Mouse (Mus musculus) adrenal gland (tissue): ENCODE measurements around the gene Slit2.

ENCODE experiments used
- intact Hi-C: fragments of 180-260 bp; cut with DNase I; formaldehyde crosslinking; loops from one replicate; pipeline ENCODE4 v1.15.1; 2025

Gene Slit2

DNA sequence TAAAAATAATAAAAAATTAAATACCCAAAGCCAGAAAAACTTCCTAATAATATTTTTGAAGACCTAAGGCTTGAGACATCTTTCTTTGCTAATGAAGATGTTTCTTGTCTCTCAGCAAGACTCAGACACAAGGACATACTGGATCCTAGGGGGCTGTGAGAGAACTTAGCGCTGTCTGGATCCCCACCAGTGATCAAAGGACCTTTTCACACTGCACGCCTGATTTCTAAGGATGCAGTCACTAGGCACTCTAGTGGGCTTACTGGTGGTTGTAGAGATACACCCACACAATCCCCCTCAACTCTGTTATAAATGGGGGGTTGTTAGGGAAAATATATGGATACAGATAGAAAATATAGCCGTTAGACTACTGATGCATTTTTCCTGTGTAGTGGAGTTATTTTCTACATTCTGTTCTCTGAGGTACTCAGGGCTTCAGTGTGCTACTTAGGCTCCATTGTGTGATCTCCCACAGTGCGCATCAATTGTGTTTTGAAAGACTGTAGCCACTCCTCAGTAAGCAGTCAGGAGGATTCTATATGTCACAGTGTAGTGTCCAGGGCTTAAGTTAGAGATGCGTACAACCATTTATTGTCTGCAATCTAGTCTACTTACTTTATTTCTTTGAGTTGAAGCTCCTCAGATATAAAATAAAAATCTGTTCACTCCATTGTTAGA, 67.8 kb downstream of the Slit2 start:
- intact Hi-C loops: no loop called here

DNA sequence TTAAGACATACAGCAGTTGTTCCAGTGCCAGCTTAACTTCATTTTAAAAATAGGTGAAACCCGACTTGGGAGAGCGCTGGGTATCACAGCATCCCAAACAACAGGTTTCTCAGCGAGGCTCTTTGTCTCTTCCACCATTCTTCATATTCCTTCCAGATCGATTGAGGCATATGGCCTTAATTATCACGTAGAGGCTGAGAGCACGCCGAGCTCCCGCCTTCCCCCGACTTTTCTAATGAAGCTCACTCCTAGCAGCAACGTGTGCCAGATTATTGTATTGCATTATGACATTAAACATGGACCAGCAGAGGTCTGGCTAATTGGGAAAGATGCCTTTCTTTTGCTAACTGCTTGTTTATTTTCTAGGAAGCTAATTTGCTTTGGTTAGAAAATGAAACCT, 75.7 kb downstream of the Slit2 start:
- intact Hi-C loops: no loop called here

DNA sequence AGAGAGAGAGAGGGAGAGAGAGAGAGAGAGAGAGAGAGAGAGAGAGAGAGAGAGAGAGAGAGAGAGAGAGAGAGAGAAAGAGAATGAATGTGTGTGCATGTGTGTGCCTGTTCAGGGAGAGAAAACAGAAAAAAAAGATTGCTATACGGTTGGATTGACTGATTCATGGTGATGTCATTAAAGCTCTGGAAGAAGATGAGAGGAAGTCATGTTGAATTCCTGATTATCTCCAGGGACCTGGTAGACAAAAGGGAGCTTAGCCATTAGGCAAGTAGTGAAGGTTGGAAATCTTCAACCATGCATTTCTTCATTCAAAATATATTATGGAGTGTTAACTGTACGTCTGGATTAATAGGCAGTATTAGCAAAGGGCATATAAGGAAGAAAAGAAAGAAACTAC, 77.8 kb downstream of the Slit2 start:
- intact Hi-C loops: no loop called here

DNA sequence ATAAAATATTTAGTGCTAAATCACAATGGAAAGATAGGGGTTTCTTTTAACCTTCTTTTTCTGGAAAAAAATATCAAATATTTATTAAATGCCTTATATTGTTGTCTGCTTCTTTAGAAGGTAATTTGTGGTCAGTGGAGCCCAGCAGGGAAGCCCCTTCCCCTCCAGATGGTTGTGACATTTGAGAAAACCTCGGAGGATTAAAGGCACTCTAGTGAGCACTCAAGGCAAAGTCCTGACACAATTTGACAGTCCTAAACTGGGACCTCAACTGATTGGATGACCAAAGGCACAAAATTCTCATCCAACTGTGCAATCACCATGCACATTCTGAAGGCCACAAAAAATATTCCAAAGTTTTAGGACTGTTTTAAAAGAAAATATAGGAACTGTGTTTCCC, 95.8 kb downstream of the Slit2 start:
- intact Hi-C loops: no loop called here

- intact Hi-C loops: no loop called here
Measured at GRCm38 (mm10) chr5:48081223-48081881, 98.4 kb downstream of the Slit2 start.

GRCm38 (mm10) chr5:48113400-48113799, 130.5 kb downstream of the Slit2 start:
- intact Hi-C loops: no loop called here

DNA sequence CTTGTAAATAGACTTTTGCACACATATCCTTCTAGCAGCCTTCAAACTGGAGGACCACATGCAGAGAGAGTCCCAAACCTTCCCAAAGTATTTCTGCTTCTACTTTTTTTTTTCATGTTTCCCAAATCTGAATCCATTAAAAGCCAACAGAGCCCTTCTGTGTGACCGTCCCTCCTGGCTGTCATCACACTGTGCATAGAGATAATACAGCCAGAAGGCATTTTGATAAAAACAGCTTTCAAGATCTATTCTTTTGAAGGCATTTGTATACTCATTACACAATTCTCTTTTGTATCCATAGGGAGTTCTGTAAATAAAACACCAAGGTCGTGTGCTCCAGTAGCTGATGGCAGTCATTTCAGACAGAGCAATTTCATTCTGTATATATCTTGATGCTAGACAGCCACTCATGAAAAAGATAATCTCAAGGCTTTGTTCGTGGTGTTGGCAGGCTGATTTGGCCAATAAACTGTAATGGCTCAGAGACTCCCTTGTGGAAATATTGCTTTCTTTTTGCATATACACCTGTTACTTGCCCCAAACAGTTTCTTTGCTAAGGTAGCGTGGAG, 132.1 kb downstream of the Slit2 start:
- intact Hi-C loops: no loop called here

- intact Hi-C loops: no loop called here
Measured at GRCm38 (mm10) chr5:48122651-48123050, 139.7 kb downstream of the Slit2 start.

- intact Hi-C loops: loop anchor here (5.0 kb wide), 1 partner anchor 221 kb away; no protein-coding TSS in a partner anchor
Measured at GRCm38 (mm10) chr5:48125770-48126423, 143.0 kb downstream of the Slit2 start.

DNA sequence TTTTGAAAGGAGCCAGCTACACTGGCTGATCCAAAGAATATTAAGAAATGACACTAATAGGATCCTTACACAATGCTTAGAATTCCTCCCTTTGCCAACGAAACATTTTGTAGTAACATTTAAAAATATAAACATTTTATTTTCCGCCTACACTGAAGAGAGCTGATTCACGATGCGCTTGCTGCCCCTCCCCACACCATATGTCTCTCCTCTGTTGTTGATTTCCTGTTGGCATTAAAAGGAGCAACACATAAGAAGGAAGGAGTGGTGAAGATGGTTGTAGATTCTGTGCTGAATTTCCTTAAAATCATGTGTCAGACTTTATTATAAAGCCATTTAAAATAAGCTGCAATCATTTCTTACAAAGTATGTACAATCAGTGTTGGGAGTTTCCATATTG, 147.0 kb downstream of the Slit2 start:
- intact Hi-C loops: loop anchor here (5.0 to 10.0 kb wide), 2 partner anchors 217 to 1685 kb away; no protein-coding TSS in a partner anchor

GRCm38 (mm10) chr5:48136571-48136970, 153.6 kb downstream of the Slit2 start:
- intact Hi-C loops: loop anchor here (5.0 to 10.0 kb wide), 2 partner anchors 101 to 1692 kb away; no protein-coding TSS in a partner anchor

DNA sequence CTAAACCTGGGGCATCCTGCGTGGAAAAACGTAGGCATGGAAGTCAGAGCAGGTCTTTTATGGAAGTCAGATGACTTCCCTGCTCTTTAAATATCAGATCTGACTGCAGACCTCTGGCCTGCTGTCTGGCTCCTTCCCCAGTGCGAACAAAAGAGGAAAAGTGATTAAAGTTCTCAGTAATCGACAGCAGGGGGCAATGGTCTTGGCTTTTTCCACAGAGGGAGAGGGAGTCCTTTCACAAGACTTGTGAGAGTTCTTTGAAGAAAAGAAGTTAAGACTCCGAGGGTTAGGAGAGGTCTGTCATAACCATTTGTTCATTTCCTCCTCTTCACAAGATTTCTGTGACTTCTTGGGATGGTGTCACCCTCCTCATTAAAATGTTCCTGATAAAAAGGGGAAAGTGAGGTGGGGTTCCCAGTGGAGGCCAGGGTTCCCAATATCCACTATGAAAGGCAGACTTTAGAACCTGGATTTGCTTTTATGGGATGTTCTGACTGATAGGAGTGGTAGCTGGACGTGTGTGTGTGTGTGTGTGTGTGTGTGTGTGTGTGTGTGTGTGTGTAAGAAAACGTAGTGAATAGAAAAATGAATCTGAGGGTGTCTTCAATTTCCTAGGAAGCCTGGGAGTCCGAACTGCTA, 156.0 kb downstream of the Slit2 start:
- intact Hi-C loops: loop anchor here (5.0 to 10.0 kb wide), 2 partner anchors 98 to 1694 kb away; no protein-coding TSS in a partner anchor

DNA sequence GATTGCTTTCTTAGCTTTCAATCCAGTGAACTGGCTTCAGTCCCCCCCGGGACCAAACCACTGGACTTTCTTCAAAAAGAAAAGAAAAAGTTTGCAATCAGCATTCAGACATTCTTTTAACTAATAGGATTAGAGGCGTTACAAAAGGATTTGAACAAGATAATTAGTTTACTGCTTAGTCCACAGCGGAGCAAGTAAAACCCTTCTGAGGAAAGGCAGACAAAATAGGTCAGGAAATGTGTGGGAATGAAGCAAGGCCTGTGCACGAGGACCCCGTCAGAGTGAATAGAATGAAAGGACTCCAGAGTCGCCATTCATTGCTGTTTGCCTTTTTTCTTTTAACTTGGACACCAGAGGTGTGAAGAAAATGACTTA, 156.5 kb downstream of the Slit2 start:
- intact Hi-C loops: loop anchor here (5.0 to 10.0 kb wide), 2 partner anchors 98 to 1695 kb away; no protein-coding TSS in a partner anchor

- intact Hi-C loops: no loop called here
Measured at GRCm38 (mm10) chr5:48146082-48146481, 163.1 kb downstream of the Slit2 start.

GRCm38 (mm10) chr5:48160829-48161228, 177.9 kb downstream of the Slit2 start:
- intact Hi-C loops: no loop called here

- intact Hi-C loops: no loop called here
Measured at GRCm38 (mm10) chr5:48181646-48182302, 198.8 kb downstream of the Slit2 start.

- intact Hi-C loops: no loop called here
Measured at GRCm38 (mm10) chr5:48184358-48184757, 201.4 kb downstream of the Slit2 start.

DNA sequence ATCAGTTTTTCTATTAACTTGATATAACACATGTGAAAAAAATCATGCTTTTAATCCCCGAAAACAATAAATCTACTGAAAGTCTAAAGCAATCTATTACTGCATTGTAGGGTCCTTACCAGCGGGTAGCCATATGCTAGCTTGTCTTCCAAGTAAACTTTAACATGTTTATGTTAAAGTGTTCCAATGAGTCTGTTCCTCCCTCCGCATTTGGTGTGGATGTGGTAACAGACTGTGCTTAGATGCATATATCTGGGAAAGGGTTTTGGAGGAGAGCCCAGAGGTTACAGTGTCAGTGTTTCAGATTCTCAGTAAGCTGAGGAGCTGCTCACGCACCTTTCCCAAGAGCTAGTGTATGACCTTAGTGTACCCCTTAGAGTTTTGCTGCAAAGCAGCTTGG, 204.9 kb downstream of the Slit2 start:
- intact Hi-C loops: no loop called here

- intact Hi-C loops: no loop called here
Measured at GRCm38 (mm10) chr5:48199380-48199779, 216.4 kb downstream of the Slit2 start.

- intact Hi-C loops: no loop called here
Measured at GRCm38 (mm10) chr5:48215248-48215647, 232.3 kb downstream of the Slit2 start.

- intact Hi-C loops: no loop called here
Measured at GRCm38 (mm10) chr5:48219624-48220155, 236.8 kb downstream of the Slit2 start.
